ENCODE assay signal across 8 mouse cellular contexts in the genomic region with DNA sequence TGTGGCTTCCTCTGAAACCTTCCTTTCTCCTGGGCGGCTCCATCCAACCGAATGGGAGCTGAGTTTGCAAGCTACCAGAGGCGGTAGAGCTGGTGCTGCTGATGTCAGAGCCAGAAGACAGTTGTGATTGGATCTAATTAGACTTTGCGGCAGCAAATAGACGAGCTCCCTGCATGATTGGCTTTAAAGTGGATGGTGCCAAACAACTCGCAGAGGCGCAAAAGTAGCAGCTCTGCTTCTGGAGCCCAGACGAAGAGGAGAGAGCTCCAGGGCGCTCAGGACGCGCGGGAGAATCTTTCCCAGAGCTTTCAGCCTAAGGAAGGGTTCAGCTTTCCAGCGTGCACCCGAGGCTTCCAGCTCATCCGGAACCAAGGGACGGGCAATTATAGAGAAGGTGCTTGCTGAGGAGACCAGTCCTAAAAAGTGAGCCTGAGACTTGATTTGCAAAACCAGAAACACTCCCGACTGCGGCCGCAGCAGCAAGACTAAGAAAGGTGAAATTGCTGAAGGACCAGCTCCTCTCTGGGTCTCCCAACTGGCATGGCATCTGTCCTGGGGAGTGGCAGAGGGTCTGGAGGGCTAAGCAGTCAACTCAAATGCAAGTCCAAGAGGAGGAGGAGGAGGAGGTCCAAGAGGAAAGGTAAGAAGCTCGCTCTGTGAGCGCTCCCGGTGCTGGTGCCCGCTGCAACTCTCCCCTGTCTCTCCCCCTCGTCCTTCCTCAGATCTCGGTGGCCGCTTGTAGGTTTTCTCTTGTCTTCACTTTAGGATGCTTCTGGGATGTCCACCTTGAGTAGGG. TPM values are rescaled to one million over a fixed set of nuclear protein-coding genes. Genes with fewer than 3 reads are reported as not detected.
A peak's percentile ranks its signal among the peaks of the same experiment; 100 is the strongest.
DNase-seq lines count a peak whose midpoint lies in the region; ATAC-seq and TF ChIP-seq lines count a peak whose summit lies in the region.

A gene (plus strand): TSS at position 186 of the 796 bp plus-strand sequence.

- TF ChIP-seq CTCF in kidney, postnatal 0 days (IDR thresholded peaks at IDR 0.05; ENCODE audit: low read depth) = no peak
- TF ChIP-seq CTCF in left cerebral cortex, adult 2 months (IDR thresholded peaks at IDR 0.05) = no peak

- H3K27me3 ChIP-seq in kidney, postnatal 0 days (ENCODE audit: insufficient read depth, low read length) = peaks cover 7% of the 10 kb centered on the region; the same call in 1 of the 2 replicates
- no peaks in the 10 kb centered on the region for H3K27me3 ChIP-seq in neural tube, embryonic 11.5 days (ENCODE audit: control insufficient read depth, insufficient read depth, low read length)

- H3K4me1 ChIP-seq in kidney, postnatal 0 days (replicated peaks; ENCODE audit: insufficient read depth, low read length) = 0 out of 2 replicates have a peak, but pooled peaks cover 6% of the 10 kb centered on the region
- no peaks in the 10 kb centered on the region for H3K4me1 ChIP-seq in neural tube, embryonic 11.5 days (ENCODE audit: control insufficient read depth, insufficient read depth, low read length)

- H3K36me3 ChIP-seq in kidney, postnatal 0 days (ENCODE audit: insufficient read depth, low read length) = no peaks in the 10 kb centered on the region
- H3K36me3 ChIP-seq in neural tube, embryonic 11.5 days (ENCODE audit: control insufficient read depth, insufficient read depth, low read length) = no peaks in the 10 kb centered on the region

- intact Hi-C loops in left cerebral cortex, adult 2 months (cut with DNase I) = loop anchor here (10.0 kb wide), 1 partner anchor 582 kb away; no protein-coding TSS in a partner anchor

- H3K4me3 ChIP-seq in kidney, postnatal 0 days (replicated peaks; ENCODE audit: low read depth, low read length) = peak within 1 kb of the TSS; percentile 11
- H3K4me3 ChIP-seq in left cerebral cortex, adult 2 months = peak within 1 kb of the TSS; percentile 46
- peak within 1 kb of the TSS; percentile 50 for H3K4me3 ChIP-seq in neural tube, embryonic 11.5 days (ENCODE audit: low read depth, low read length)

- no peak within 1 kb of the TSS for H3K27ac ChIP-seq in kidney, postnatal 0 days
- no peak within 1 kb of the TSS for H3K27ac ChIP-seq in left cerebral cortex, adult 2 months
- no peak within 1 kb of the TSS for H3K27ac ChIP-seq in neural tube, embryonic 11.5 days (ENCODE audit: low read depth, low read length)

- H3K9ac ChIP-seq in kidney, postnatal 0 days (ENCODE audit: low read depth, low read length) = no peak within 1 kb of the TSS
- H3K9ac ChIP-seq in neural tube, embryonic 11.5 days (ENCODE audit: low read length) = peak within 1 kb of the TSS; percentile 59

- H3K9me3 ChIP-seq in kidney, postnatal 0 days (replicated peaks; ENCODE audit: low read length) = no peaks in the 10 kb centered on the region
- H3K9me3 ChIP-seq in neural tube, embryonic 11.5 days (ENCODE audit: control insufficient read depth, low read length) = no peaks in the 10 kb centered on the region

- DNase-seq in kidney, postnatal 0 days (ENCODE audit: low spot score) = peak; percentile 53
- DNase-seq in kidney, adult 8-10 months = no peak
- peak; percentile 45 to 50 for DNase-seq in cerebellum, postnatal 14 days
- DNase-seq in frontal cortex, postnatal 10 days (ENCODE audit: low spot score in 2 of 2) = peak; percentile 50 to 66
- DNase-seq in left cerebral cortex, adult 2 months (ENCODE audit: extremely low spot score in 1 of 2, low spot score in 2 of 2) = peak; percentile 59 to 70
- peak; percentile 72 for DNase-seq in neural tube, embryonic 11.5 days (ENCODE audit: low spot score)
- no peak for DNase-seq in ovary, postnatal 36 days (ENCODE audit: low spot score)
- no peak for DNase-seq in lung, postnatal 4 days

- WGBS in kidney, postnatal 0 days = under 1% methylated on average over 26 of the region's 26 CpGs
- under 1% methylated on average over 26 of the region's 26 CpGs for WGBS in neural tube, embryonic 11.5 days

- H3K4me2 ChIP-seq in kidney, postnatal 0 days (ENCODE audit: low read length) = peak within 1 kb of the TSS; percentile 44
- peak within 1 kb of the TSS; percentile 93 for H3K4me2 ChIP-seq in neural tube, embryonic 11.5 days (ENCODE audit: low read depth)

- ATAC-seq in kidney, postnatal 0 days (replicated peaks; ENCODE audit: low FRiP score, low read depth) = peak; percentile 83
- ATAC-seq in neural tube, embryonic 11.5 days (ENCODE audit: insufficient read depth, low FRiP score, low TSS enrichment) = peak; percentile 91

RNA-seq across cellular contexts. Expression of the gene that starts here (rescaled TPM):
- 0.06 and 0.08 TPM in 2 replicates for polyA plus RNA-seq in kidney, postnatal 0 days (2015; fragmentation: Nextera tagmentation; extraction: Ambion mirVana)
- 10 to 100 TPM; 22.9 to 25.8 TPM for total RNA-seq in left cerebral cortex, adult 2 months (2021)
- polyA plus RNA-seq in neural tube, embryonic 11.5 days (2014; fragmentation: Nextera tagmentation; extraction: Ambion mirVana) = 4.8 and 5.0 TPM in 2 replicates

Comparison
In these comparisons a context has a peak if more than half of its experiments do, and no peak if none do; other contexts are left out.
1. Peak in DNase-seq, ATAC-seq, H3K4me3 ChIP-seq and H3K4me2 ChIP-seq in kidney, postnatal 0 days; RNA of the gene not detected or under 1 TPM.
2. DNase-seq: peak in cerebellum, postnatal 14 days (2 of 2), frontal cortex, postnatal 10 days (2 of 2), left cerebral cortex, adult 2 months (2 of 2) and neural tube, embryonic 11.5 days (single experiment); none in kidney, adult 8-10 months (0 of 2), ovary, postnatal 36 days (single experiment) and lung, postnatal 4 days (0 of 2).
3. Peak in every context shown above with its lines, with median percentiles within 50 percentile points of each other: H3K4me3 ChIP-seq.